Mouse (Mus musculus) B cell, adult (primary cell): ENCODE results near the gene Emg1. TPM values are rescaled to one million over a fixed set of nuclear protein-coding genes. Genes with fewer than 3 reads are reported as not detected.

Experiments
- total RNA-seq: library from RNA; stranded (reverse); gene quantifications from 4 replicates; pipeline ENCODE4 v1.2.4, GENCODE M21; 2023; ENCODE audit not compliant: inconsistent age

Gene Emg1
- 116 to 132 TPM (median 125 TPM) in 4 replicates for total RNA-seq

DNA sequence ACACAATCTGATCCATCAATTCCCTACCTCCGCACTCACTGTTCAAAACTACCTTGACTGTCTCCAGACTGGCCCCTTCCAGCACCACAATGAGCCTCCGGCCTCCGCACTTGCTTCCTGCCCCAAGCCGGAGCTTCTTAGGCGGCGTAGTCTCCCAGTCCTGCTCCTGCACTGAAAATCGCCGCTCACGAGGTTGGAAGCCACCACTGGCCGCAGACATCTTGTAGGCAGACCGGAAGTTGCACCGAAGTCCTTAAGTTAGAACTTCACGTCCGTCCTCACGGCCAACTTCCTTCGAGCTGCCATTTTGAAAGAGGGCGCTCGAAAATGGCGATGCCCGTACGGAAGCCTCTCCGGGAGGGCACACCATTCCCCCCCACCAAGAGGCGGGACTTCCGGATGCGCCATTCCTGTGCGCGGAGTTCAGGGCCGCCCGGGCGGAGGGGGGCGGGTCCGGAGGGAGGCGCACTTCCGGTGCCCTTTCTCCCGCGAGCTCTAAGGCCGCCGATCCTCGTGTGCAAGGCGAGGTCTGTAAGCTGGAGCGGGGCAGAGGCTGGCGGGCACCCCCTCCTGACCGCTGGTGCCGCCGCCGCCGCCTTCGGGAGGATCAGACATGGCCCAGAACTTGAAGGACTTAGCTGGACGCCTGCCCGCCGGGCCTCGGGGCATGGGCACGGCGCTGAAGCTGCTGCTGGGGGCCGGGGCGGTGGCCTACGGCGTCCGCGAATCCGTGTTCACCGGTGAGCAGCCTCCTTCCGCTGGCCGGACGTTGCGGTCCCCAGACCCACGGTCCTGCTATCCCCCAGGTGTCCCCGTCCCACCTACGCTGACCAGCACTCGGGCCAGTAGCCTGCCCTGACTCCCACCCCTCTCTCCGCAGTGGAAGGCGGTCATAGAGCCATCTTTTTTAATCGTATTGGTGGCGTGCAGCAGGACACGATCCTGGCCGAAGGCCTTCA, at the start of gene Emg1, which contains the start of gene Phb2:
TSS of gene Emg1 (minus strand) at position 355 of the 959 bp plus-strand sequence.
TSS of gene Phb2 (plus strand) at position 513 of the 959 bp plus-strand sequence.

DNA sequence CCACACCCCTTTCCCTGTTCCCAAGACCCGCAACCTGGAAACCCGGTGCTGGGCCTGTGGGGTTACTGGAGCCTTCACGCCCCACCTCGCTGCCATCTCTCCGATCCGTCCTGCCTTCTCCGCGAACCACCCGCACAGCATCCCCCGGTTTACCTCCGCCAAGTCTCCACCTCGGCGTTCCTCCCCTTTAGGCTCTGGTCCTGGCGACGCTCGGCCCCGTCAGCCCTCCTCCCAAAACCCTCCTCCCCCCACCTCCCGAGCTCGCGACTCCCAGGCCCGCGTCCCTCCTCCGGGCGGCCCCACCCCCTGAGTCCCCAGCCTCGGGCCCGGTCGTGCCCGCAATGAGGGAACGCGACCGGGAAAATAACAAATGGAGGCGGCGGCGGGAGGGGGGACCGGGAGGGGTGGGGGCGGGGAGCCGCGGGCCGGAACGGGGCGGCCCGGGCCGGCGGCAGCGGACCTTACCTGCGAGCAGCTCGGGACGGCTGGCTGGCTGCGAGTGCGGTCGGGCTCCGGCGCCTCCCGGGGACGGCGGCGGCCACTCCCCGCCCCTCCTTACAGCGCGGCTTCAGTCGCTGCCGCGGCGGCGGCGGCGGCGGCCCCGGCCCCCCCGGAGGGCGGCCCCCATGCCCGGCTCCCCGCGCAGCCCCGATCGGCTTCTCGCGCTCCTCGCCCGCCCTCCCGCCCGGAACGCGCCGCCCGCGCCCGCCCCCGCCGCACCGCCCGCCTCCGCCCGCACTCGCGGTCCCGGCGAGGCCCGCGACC, 44.0 kb upstream of the Emg1 start, which contains the start of the genes Gm45234 and Atn1:
TSS of gene Gm45234 (minus strand) at position 191 of the 765 bp plus-strand sequence.
TSS of gene Atn1 (minus strand) at position 694 of the 765 bp plus-strand sequence.

DNA sequence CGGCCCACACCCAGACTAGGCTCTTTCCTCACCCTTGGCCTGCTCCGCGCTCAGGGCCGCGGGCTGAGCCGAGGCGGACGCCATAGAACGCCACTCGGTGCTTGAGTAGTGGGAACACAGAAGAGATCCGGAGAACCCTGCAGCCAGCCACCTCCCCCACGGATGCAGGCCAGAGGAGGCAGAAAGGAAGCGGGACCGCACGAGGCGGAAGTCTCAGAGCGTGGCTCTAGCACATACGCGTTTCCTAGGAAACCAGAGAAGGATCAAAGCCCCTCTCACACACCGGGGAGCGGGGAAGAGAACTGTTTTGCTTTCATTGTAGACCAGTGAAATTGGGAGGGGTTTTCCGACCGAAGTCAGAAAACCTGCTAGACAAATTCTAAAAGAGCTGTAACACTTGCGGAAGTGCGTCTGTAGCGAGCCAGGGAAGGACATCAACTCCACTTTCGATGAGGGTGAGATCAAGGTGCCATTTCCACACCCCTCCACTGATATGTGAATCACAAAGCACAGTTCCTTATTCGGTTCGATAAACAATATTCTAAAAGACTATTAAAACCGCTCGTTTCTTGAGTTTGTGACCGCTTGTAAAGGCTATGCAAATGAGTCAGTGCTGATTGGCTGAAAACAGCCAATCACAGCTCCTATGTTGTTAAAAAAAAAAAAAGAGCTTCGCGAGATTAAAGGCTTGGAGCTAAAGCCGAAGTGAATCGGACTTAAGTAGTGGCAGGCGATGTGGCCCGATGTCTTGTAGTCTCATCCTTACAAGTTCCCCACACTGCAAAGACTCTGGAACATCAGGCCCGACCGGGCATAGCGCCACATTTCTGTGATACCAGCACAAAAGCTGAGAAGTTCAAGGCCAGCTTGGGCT, 29.1 kb upstream of the Emg1 start, which contains the start of gene Grcc10:
TSS of gene Grcc10 (minus strand) at position 487 of the 874 bp plus-strand sequence.

DNA sequence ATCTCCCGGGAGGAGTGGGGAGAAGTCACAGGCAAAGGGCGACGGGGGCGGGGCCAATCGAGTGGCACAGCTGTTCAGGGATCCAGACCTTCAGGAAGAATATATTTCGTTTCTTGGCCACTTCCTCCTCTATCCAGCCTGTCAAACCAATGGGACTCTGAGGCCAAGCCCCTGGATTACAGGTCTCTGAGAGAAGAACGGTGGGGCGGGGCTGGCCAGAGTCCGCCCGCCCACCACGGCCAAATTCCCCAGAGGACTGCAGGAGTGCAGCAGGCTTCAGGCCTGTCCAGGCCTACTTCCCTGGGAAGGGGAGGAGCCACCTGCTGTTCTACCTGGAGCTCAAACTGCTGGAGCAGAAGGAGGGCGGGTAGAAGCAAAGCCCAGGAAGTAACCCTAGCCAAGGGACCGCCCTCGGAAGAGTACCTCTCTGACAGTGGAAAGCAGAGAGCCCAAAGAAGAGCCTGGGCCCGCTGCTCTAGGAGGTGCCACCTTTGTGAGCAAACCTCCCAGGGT, 26.6 kb upstream of the Emg1 start, which contains the start of gene Ptpn6:
TSS of gene Ptpn6 (minus strand) at position 204 of the 513 bp plus-strand sequence.

DNA sequence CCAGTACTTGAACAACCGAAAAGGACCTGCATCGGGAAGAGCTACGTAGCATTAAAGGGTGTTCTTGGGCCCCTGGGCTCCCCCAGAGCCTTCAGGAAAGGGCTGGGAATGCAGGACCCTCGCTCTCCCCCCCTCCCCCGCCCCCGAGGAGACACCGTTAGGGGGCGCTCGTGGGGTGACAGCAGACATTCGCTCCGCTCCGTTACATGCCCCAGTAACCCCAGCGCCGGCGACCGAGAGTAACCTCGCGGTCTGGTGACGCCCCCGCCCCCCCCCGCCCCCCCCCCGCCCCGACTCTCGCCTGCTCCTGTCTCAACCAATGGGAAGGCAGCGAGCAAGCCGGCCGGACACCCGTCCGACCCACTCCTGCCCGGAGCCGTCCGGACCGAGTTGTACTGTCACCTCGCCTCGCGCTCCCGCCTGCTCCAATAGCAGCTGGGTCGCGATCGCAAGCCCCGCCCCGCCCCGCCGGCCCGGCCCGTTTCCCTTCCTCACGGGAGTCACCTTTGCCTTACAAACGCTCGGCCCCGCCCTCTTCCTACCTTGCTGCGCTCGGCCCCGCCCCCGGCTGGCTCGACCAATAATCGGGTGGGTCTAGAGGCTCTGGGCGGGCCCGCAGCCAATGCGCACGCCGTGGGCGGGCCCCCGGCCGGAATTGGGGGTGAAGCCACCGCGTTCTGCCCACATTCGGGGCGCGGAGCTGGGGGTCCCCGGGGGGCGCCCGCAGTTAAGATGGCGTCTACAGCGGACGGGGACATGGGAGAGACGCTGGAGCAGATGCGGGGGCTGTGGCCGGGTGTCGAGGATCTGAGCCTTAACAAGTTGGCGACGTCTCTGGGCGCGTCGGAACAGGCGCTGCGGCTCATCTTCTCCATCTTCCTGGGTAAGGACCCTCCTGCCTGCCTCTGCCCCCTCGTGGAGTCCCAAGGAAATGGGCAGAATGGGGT, 49.2 kb downstream of the Emg1 start, which contains the start of gene Lpcat3:
TSS of gene Lpcat3 (plus strand) at position 551 of the 947 bp plus-strand sequence.

Other genes starting within 250 kb of the Emg1 start
- gene Clstn3, start 247.4 kb downstream of the Emg1 start, total RNA-seq, result 1.3 to 2.7 TPM (median 1.5 TPM) in 4 replicates
- gene C1rl, start 219.1 kb downstream of the Emg1 start, total RNA-seq, result not detected in 4 replicates
- gene C1ra, start 199.8 kb downstream of the Emg1 start, total RNA-seq, result 0.42 to 0.48 TPM (median 0.48 TPM) in 3 of 4 replicates, not detected in the other
- gene C1s1, start 169.8 kb downstream of the Emg1 start, total RNA-seq, result 0.27 to 0.77 TPM (median 0.45 TPM) in 3 of 4 replicates, not detected in the other
- gene C1rb, start 141.9 kb downstream of the Emg1 start, total RNA-seq, result not detected in 4 replicates
- not detected in 4 replicates for gene C1s2, start 76.1 kb downstream of the Emg1 start, total RNA-seq
- 44.7 to 51.8 TPM (median 50.1 TPM) in 4 replicates for gene Lpcat3, start 49.2 kb downstream of the Emg1 start, total RNA-seq
- gene Phb2, start 158 bp upstream of the Emg1 start, total RNA-seq, result 223 to 242 TPM (median 231 TPM) in 4 replicates
- 597 to 656 TPM (median 630 TPM) in 4 replicates for gene Ptpn6, start 26.5 kb upstream of the Emg1 start, total RNA-seq
- 253 to 263 TPM (median 258 TPM) in 4 replicates for gene Grcc10, start 29.2 kb upstream of the Emg1 start, total RNA-seq
- gene Gm45234, start 43.8 kb upstream of the Emg1 start, total RNA-seq, result 0.16 to 2.3 TPM in 2 of 4 replicates, not detected in the others
- gene Atn1, start 44.3 kb upstream of the Emg1 start, total RNA-seq, result 21.1 to 30.7 TPM (median 28.7 TPM) in 4 replicates
- 3.9 to 7.0 TPM (median 6.0 TPM) in 4 replicates for gene Eno2, start 57.5 kb upstream of the Emg1 start, total RNA-seq
- 3.5 to 4.3 TPM (median 3.9 TPM) in 4 replicates for gene Lrrc23, start 67.5 kb upstream of the Emg1 start, total RNA-seq
- gene Spsb2, start 96.5 kb upstream of the Emg1 start, total RNA-seq, result 4.3 to 8.0 TPM (median 5.3 TPM) in 4 replicates
- 53.5 to 62.9 TPM (median 57.4 TPM) in 4 replicates for gene Tpi1, start 102.1 kb upstream of the Emg1 start, total RNA-seq
- 67.6 to 86.7 TPM (median 79.3 TPM) in 4 replicates for gene Usp5, start 117.3 kb upstream of the Emg1 start, total RNA-seq
- 2.7 to 6.3 TPM (median 4.4 TPM) in 4 replicates for gene Cdca3, start 117.4 kb upstream of the Emg1 start, total RNA-seq
- 0.29 to 0.30 TPM in 2 of 4 replicates, not detected in the others for gene Gnb3, start 128.1 kb upstream of the Emg1 start, total RNA-seq
- 0.19 to 0.51 TPM in 2 of 4 replicates, not detected in the others for gene P3h3, start 145.6 kb upstream of the Emg1 start, total RNA-seq
- 0.51 to 0.99 TPM (median 0.79 TPM) in 4 replicates for gene Gpr162, start 151.8 kb upstream of the Emg1 start, total RNA-seq
- 0.35 to 0.93 TPM (median 0.60 TPM) in 4 replicates for gene Cd4, start 176.0 kb upstream of the Emg1 start, total RNA-seq
- gene Lag3, start 199.5 kb upstream of the Emg1 start, total RNA-seq, result 0.26 to 0.69 TPM (median 0.48 TPM) in 4 replicates
- gene Ptms, start 207.9 kb upstream of the Emg1 start, total RNA-seq, result 42.1 to 57.3 TPM (median 46.3 TPM) in 4 replicates
- gene Mlf2, start 219.2 kb upstream of the Emg1 start, total RNA-seq, result 97.3 to 112 TPM (median 105 TPM) in 4 replicates